Mouse (Mus musculus) limb, embryonic 12.5 days (tissue): ENCODE measurements around the gene Adamtsl2. TPM values are rescaled to one million over a fixed set of nuclear protein-coding genes. Genes with fewer than 3 reads are reported as not detected.

Source experiments
- ATAC-seq: fragments of 200-750 bp; cut with Nextera tagmentation; 2 replicates; pipeline ENCODE4 v1.8.0; 2017; ENCODE audit warnings: low read depth, moderate TSS enrichment; ENCODE audit not compliant: insufficient number of reproducible peaks, insufficient read depth, low FRiP score, low TSS enrichment
- H3K27ac ChIP-seq: fragments of 300-500 bp; sonication (generic); 2 replicates; pipeline ENCODE4 v1.5.1; 2016; ENCODE audit warnings: mild to moderate bottlenecking, moderate library complexity
- H3K27me3 ChIP-seq: fragments of 300-500 bp; sonication (generic); 2 replicates; pipeline ENCODE4 v1.6.1; 2016; ENCODE audit warnings: mild to moderate bottlenecking, moderate library complexity
- H3K36me3 ChIP-seq: fragments of 300-500 bp; sonication (generic); 2 replicates; pipeline ENCODE4 v1.6.1; 2016; ENCODE audit warnings: mild to moderate bottlenecking, moderate library complexity
- H3K4me1 ChIP-seq: fragments of 300-500 bp; sonication (generic); replicated peaks from 2 replicates; pipeline ENCODE4 v1.6.1; 2016
- H3K4me2 ChIP-seq: fragments of 300-500 bp; sonication (generic); 2 replicates; pipeline ENCODE4 v1.6.1; 2016; ENCODE audit warnings: mild to moderate bottlenecking, moderate library complexity
- H3K4me3 ChIP-seq: fragments of 300-500 bp; sonication (generic); replicated peaks from 2 replicates; pipeline ENCODE4 v1.5.1; 2016; ENCODE audit warnings: mild to moderate bottlenecking
- H3K9ac ChIP-seq: fragments of 300-500 bp; sonication (generic); replicated peaks from 2 replicates; pipeline ENCODE4 v1.6.1; 2016; ENCODE audit warnings: mild to moderate bottlenecking, moderate library complexity
- H3K9me3 ChIP-seq: fragments of 300-500 bp; sonication (generic); 2 replicates; pipeline ENCODE4 v1.6.1; 2016; ENCODE audit warnings: mild to moderate bottlenecking, moderate library complexity
- WGBS: fragments of 180-500 bp; shearing (Covaris S2); methylation state at CpG from one replicate; pipeline ENCODE4 v1.1.7; 2016; 5-methylcytosine and 5-hydroxymethylcytosine counted together
- polyA plus RNA-seq: library from polyadenylated mRNA; unstranded; fragments of >200 nt; fragmentation: Nextera tagmentation; extraction: Ambion mirVana; gene quantifications from 2 replicates; pipeline ENCODE4 v1.2.1, GENCODE M21; 2016

The Adamtsl2 gene
- polyA plus RNA-seq, 1 experiment from 2014 or later = 11.8 TPM

DNA sequence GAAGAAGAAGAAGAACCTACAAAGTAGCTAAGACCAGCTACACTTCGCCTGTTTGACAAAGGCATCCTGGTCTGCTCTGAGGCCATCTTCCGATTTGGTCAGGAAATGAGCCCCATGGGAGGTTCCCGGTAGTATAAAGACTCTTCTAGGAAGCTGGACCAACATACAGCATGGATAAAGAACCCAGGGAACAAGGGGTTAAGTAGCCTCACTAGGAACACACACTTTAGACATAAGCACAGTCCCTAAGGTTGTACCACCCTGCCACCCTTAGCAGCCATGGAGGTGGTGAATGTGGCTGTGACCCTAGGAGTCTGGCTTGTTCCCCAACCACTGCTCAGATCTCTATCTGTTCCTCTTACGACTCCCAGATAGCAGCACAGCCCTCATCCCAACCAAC, 59.2 kb downstream of the Adamtsl2 start:
- peaks cover 50% of the 10 kb centered on the region for H3K27me3 ChIP-seq
- no peak overlapping the region for H3K4me3 ChIP-seq
- 66% methylated on average over 4 of the region's 4 CpGs for WGBS
- no peak overlapping the region for H3K9ac ChIP-seq
- H3K36me3 ChIP-seq = no peaks in the 10 kb centered on the region
- peaks cover 8% of the 10 kb centered on the region for H3K4me1 ChIP-seq
- no peak for ATAC-seq
- H3K4me2 ChIP-seq = no peak overlapping the region
- H3K27ac ChIP-seq = no peak overlapping the region
- no peaks in the 10 kb centered on the region for H3K9me3 ChIP-seq

DNA sequence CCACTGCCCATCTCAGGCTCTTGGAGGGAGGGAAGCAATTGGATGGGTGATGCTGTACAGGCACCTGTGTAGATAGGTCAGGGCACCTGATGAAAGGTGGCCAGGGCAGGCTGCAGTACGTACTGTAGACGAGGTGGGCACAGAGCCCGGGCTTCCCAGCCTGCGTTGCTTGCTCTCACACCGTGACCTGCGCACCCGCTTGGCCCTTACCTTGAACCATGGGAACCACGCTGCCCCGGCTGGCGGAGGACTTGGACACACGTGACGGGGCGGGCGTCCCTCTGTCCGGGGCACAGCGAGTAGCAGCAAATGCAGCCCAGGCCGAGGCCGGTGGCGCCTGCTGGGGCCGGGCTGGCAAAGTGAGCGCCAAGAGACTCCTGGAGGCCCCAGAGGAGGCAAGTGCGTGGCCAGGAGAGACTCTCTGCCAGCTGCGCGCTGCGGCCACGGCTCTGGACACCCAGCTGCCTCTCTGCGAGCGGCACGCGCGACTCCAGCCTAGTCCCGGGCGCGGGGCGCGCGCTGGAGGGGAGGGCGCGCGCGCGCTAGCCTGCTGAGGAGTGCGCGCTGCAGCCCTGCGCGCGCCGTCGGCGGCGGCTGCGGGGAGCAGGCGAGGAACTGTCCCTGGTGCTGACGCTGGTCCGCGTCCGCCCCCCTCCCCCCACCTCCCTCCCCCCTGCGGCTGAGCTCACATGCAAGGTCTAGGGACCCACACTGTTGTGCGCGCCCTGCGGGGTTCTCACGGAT, 62.9 kb downstream of the Adamtsl2 start, which contains the start of gene Fam163b:
Fam163b (minus strand) TSS at position 542 of the 744 bp plus-strand sequence.
- peak; percentile 77; the same call in 1 of the 2 replicates for ATAC-seq
- Histone ChIP-seq H3K4me3 (peak within 1 kb of the TSS; percentile 47), H3K4me1 (peaks cover 8% of the 10 kb centered on the region), H3K36me3 (no peaks in the 10 kb centered on the region), H3K9ac (peak within 1 kb of the TSS; percentile 47), H3K27ac (no peak within 1 kb of the TSS), H3K4me2 (peak within 1 kb of the TSS; percentile 93), H3K9me3 (no peaks in the 10 kb centered on the region), H3K27me3 (peaks cover 56% of the 10 kb centered on the region)
- WGBS = under 1% methylated on average over 50 of the region's 62 CpGs

DNA sequence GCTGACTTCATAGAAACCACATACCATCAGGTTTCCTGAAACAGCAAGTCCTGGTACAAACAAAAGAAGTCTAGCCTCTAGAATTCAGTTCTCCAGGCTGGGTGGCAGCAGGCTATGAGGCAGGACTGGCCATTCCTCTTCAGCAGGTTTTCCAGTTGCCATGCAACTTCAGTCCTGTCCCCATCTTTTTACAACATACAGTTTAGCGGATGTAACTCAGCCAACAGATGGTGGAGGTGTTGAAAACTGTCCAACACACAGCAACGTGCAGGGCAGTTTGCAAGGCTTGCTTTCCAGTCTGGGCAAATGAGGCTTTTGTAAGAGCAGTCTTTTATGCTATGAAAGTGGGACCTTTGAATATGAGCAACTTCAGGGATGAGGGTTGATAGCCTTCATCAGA, 65.8 kb downstream of the Adamtsl2 start:
- Histone ChIP-seq H3K36me3 (no peaks in the 10 kb centered on the region), H3K4me2 (no peak overlapping the region), H3K27me3 (peaks cover 41% of the 10 kb centered on the region), H3K9ac (no peak overlapping the region), H3K4me3 (no peak overlapping the region), H3K27ac (no peak overlapping the region), H3K4me1 (peaks cover 16% of the 10 kb centered on the region), H3K9me3 (no peaks in the 10 kb centered on the region)
- WGBS = 55% methylated on average over 2 of the region's 2 CpGs
- ATAC-seq = no peak

DNA sequence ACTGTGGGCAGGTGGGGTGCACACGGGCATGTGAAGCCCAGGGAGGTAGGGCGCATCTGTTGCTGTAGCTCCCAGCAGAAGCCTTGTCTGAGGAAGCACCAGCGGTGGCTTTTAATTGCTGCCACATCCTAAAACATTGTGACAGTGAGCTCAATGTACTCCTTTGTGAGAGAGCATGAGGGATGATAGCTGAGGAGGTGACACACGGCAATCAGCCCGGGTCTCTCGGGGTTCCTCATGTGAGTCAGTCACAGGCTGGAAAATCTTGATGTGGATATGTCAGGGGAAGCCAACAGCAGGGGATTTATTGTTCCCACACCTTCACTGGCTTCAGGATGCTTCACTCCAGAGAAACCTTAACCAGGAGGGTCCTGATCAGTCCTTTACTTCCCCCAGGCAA, 67.7 kb downstream of the Adamtsl2 start:
- Histone ChIP-seq H3K27ac (no peak overlapping the region), H3K9me3 (no peaks in the 10 kb centered on the region), H3K9ac (no peak overlapping the region), H3K27me3 (peaks cover 22% of the 10 kb centered on the region), H3K4me2 (no peak overlapping the region), H3K4me1 (peaks cover 13% of the 10 kb centered on the region), H3K4me3 (no peak overlapping the region), H3K36me3 (no peaks in the 10 kb centered on the region)
- 70% methylated on average over 6 of the region's 6 CpGs for WGBS
- no peak for ATAC-seq

- 5% methylated on average over 2 of the region's 2 CpGs for WGBS
- Histone ChIP-seq H3K4me1 (peaks cover 8% of the 10 kb centered on the region; the same call in 1 of the 2 replicates), H3K27ac (no peak overlapping the region), H3K9ac (no peak overlapping the region), H3K4me2 (no peak overlapping the region), H3K4me3 (no peak overlapping the region), H3K27me3 (peaks cover 3% of the 10 kb centered on the region; the same call in 1 of the 2 replicates), H3K9me3 (no peaks in the 10 kb centered on the region), H3K36me3 (no peaks in the 10 kb centered on the region)
- no peak for ATAC-seq
Measured at GRCm38 (mm10) chr2:27149457-27149856, 70.3 kb downstream of the Adamtsl2 start.

DNA sequence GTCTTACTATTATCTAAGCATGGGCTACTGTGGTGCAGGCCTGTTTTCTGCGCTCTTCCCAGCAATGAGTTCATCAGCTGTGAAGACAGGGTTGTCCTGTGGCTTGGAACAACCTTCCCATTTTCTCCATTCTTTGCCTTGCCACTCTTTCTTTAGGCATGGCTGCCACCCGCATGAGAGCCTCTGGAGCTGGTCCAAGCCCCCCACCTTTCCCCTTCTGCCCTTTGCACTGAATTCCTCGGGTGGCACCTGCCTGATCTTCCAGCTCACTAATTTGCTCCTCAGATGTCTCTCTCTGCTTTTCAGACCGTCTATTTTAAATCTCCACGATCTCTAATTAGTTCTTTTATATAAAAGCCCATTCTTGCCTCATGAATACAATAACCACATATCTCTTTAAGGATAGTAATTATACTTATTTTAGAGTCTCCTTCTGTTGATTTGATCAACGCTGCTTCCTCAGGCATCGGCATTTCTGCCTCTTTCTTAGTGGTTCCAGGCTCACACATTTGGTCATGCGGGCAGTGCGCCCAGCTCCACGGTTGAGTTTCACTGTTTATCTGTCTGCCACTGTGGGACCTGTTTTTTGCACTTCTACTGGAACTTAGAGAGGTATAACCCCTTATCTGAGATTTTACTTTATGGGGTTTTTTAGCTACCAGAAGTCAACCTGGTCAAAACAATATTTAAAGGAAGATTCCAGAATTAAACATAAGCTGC, 75.4 kb downstream of the Adamtsl2 start:
- Histone ChIP-seq H3K9ac (no peak overlapping the region), H3K27ac (no peak overlapping the region), H3K4me2 (no peak overlapping the region), H3K27me3 (no peaks in the 10 kb centered on the region), H3K9me3 (no peaks in the 10 kb centered on the region; the same call in 1 of the 2 replicates), H3K4me3 (no peak overlapping the region), H3K36me3 (no peaks in the 10 kb centered on the region), H3K4me1 (peaks cover 4% of the 10 kb centered on the region; the same call in 1 of the 2 replicates)
- WGBS = 86% methylated on average over 10 of the region's 10 CpGs
- no peak for ATAC-seq

GRCm38 (mm10) chr2:27156596-27156995, 77.4 kb downstream of the Adamtsl2 start:
- H3K27me3 ChIP-seq = no peaks in the 10 kb centered on the region
- WGBS = 81% methylated on average over 6 of the region's 6 CpGs
- no peaks in the 10 kb centered on the region; the same call in 1 of the 2 replicates for H3K9me3 ChIP-seq
- no peak overlapping the region for H3K4me2 ChIP-seq
- no peaks in the 10 kb centered on the region for H3K36me3 ChIP-seq
- H3K4me1 ChIP-seq = peaks cover 6% of the 10 kb centered on the region; the same call in 1 of the 2 replicates
- no peak overlapping the region for H3K9ac ChIP-seq
- H3K4me3 ChIP-seq = no peak overlapping the region
- H3K27ac ChIP-seq = no peak overlapping the region
- ATAC-seq = no peak

Other genes starting within 250 kb of the Adamtsl2 start
- not detected in 2 replicates for gene Abo, start 214.4 kb upstream of the Adamtsl2 start, polyA plus RNA-seq
- gene Surf6, start 176.5 kb upstream of the Adamtsl2 start, polyA plus RNA-seq = 33.5 and 36.2 TPM in 2 replicates
- 62.4 and 66.5 TPM in 2 replicates for gene Med22, start 168.7 kb upstream of the Adamtsl2 start, polyA plus RNA-seq
- gene Rpl7a, start 168.6 kb upstream of the Adamtsl2 start, polyA plus RNA-seq = 600 and 634 TPM in 2 replicates
- 45.5 and 48.3 TPM in 2 replicates for gene Surf2, start 163.0 kb upstream of the Adamtsl2 start, polyA plus RNA-seq
- 53.7 and 54.2 TPM in 2 replicates for gene Surf1, start 162.8 kb upstream of the Adamtsl2 start, polyA plus RNA-seq
- 187 and 188 TPM in 2 replicates for gene Surf4, start 145.5 kb upstream of the Adamtsl2 start, polyA plus RNA-seq
- 0.13 TPM in 1 of 2 replicates, not detected in the other for gene Stkld1, start 145.3 kb upstream of the Adamtsl2 start, polyA plus RNA-seq
- 54.0 and 54.7 TPM in 2 replicates for gene Rexo4, start 115.0 kb upstream of the Adamtsl2 start, polyA plus RNA-seq
- 0.06 and 0.11 TPM in 2 replicates for gene Adamts13, start 106.0 kb upstream of the Adamtsl2 start, polyA plus RNA-seq
- 96.5 and 100 TPM in 2 replicates for gene Cacfd1, start 69.5 kb upstream of the Adamtsl2 start, polyA plus RNA-seq
- gene Slc2a6, start 51.4 kb upstream of the Adamtsl2 start, polyA plus RNA-seq = 1.5 and 1.8 TPM in 2 replicates
- gene Mymk, start 7.2 kb upstream of the Adamtsl2 start, polyA plus RNA-seq = 16.9 and 24.6 TPM in 2 replicates
- 0.52 and 0.75 TPM in 2 replicates for gene Fam163b, start 63.1 kb downstream of the Adamtsl2 start, polyA plus RNA-seq
- 0.10 and 0.25 TPM in 2 replicates for gene Dbh, start 85.9 kb downstream of the Adamtsl2 start, polyA plus RNA-seq
- 4.3 and 6.0 TPM in 2 replicates for gene Sardh, start 169.0 kb downstream of the Adamtsl2 start, polyA plus RNA-seq